Mouse (Mus musculus) forebrain, postnatal 0 days (tissue): ENCODE measurements around the gene Tmem140. TPM values are rescaled to one million over a fixed set of nuclear protein-coding genes. Genes with fewer than 3 reads are reported as not detected.

ENCODE experiments used
- ATAC-seq: fragments of 200-750 bp; cut with Nextera tagmentation; 2 replicates; pipeline ENCODE4 v1.8.0; 2017; ENCODE audit warnings: mild to moderate bottlenecking, moderate library complexity
- DNase-seq: peaks from one replicate; pipeline ENCODE4 v3.0.0-alpha.2; 2015
- H3K27ac ChIP-seq: fragments of 300-500 bp; sonication (generic); 2 replicates; pipeline ENCODE4 v1.5.1; 2014; ENCODE audit warnings: low read depth, mild to moderate bottlenecking, antibody characterized with exemption, low read length, moderate library complexity, mixed read lengths
- H3K27me3 ChIP-seq: fragments of 300-500 bp; sonication (generic); 2 replicates; pipeline ENCODE4 v1.6.1; 2014; ENCODE audit warnings: mild to moderate bottlenecking, low read length, mixed read lengths; ENCODE audit not compliant: insufficient read depth
- H3K36me3 ChIP-seq: fragments of 300-500 bp; sonication (generic); 2 replicates; pipeline ENCODE4 v1.6.1; 2014; ENCODE audit warnings: mild to moderate bottlenecking, moderate library complexity; ENCODE audit not compliant: insufficient read depth
- H3K4me1 ChIP-seq: fragments of 300-500 bp; sonication (generic); 2 replicates; pipeline ENCODE4 v1.6.1; 2014; ENCODE audit warnings: antibody characterized with exemption; ENCODE audit not compliant: insufficient read depth
- H3K4me2 ChIP-seq: fragments of 300-500 bp; sonication (generic); 2 replicates; pipeline ENCODE4 v1.6.1; 2014; ENCODE audit warnings: low read depth, mild to moderate bottlenecking, moderate library complexity
- H3K4me3 ChIP-seq: fragments of 300-500 bp; sonication (generic); 2 replicates; pipeline ENCODE4 v1.5.1; 2014; ENCODE audit warnings: low read depth, low read length, mixed read lengths
- H3K9ac ChIP-seq: fragments of 300-500 bp; sonication (generic); 2 replicates; pipeline ENCODE4 v1.6.1; 2014; ENCODE audit warnings: mild to moderate bottlenecking
- H3K9me3 ChIP-seq: fragments of 300-500 bp; sonication (generic); 2 replicates; pipeline ENCODE4 v1.6.1; 2016; ENCODE audit warnings: low read length
- CTCF ChIP-seq: sonication (generic); IDR thresholded peaks from 2 replicates; pipeline ENCODE4 v1.5.1; 2016; ENCODE audit warnings: antibody characterized with exemption, control low read depth, low read depth
- WGBS: fragments of 180-500 bp; shearing (Covaris S2); extraction: QIAGEN DNeasy Blood & Tissue Kit; methylation state at CpG from one replicate; pipeline ENCODE4 v1.1.7; 2014; 5-methylcytosine and 5-hydroxymethylcytosine counted together
- polyA plus RNA-seq: library from polyadenylated mRNA; unstranded; fragments of >200 nt; fragmentation: Nextera tagmentation; extraction: Ambion mirVana; gene quantifications from 2 replicates; pipeline ENCODE4 v1.2.1, GENCODE M21; 2015
- total RNA-seq: library from RNA; depleted of rRNA; stranded (reverse); fragments of >200 nt; gene quantifications from 2 replicates; pipeline ENCODE4 v1.2.3, GENCODE M21; 2014; rRNA removed

Tmem140 gene
- total and polyA plus RNA-seq, 2 experiments from 2014 or later: 0.48 to 7.3 TPM

DNA sequence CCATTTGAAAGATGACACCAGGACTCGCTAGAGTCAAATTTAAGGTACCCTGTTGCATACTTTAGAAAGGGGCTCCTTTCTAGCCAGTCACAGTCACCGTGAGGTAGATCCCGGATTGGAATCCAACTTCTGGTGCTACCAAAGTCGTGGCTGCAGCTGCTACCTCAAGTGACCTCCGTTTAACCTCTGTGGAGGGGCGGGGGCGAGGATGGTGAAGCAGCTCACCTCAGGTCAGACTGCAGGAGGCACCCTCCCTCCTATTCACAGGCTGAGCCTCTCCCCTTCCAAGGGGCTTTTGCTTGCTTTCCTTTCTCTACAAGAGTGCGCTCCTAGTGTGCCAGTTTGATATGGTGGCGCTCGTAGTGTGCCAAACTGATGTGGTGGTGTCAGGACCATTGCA is 57.0 kb downstream of the Tmem140 start, which contains the start of gene Stra8:
Gene Stra8 (plus strand): TSS at position 208 of the 400 bp plus-strand sequence.
- Histone ChIP-seq H3K9me3 (no peaks in the 10 kb centered on the region), H3K4me3 (no peak within 1 kb of the TSS), H3K9ac (no peak within 1 kb of the TSS), H3K27ac (no peak within 1 kb of the TSS), H3K36me3 (no peaks in the 10 kb centered on the region), H3K4me2 (no peak within 1 kb of the TSS), H3K27me3 (no peaks in the 10 kb centered on the region), H3K4me1 (no peaks in the 10 kb centered on the region)
- no peak for TF ChIP-seq CTCF
- no peak for DNase-seq
- WGBS: 54% methylated on average over 10 of the region's 10 CpGs
- ATAC-seq: no peak

DNA sequence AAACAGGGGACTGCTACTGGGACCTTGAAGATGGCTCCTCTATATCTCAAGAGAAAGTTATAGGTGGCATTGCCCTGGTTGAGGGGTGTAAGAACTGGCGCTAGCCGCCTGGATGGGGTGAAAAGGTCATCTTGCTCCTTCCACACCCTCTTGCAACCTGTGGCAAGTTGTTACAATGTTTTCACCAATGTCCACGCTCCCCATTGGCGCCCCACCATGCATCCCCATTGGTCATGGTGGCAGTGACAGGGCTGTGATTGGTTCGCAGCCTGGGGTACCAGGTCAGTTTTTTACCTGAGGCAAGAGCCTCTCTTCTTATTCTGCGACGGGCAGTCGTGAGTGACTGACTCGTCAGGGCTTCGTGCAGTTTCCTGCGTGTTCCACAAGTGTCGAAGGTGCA is 57.7 kb downstream of the Tmem140 start:
- Histone ChIP-seq H3K9me3 (no peaks in the 10 kb centered on the region), H3K4me1 (no peaks in the 10 kb centered on the region), H3K27me3 (no peaks in the 10 kb centered on the region), H3K36me3 (no peaks in the 10 kb centered on the region), H3K4me2 (no peak overlapping the region), H3K27ac (no peak overlapping the region), H3K4me3 (no peak overlapping the region), H3K9ac (no peak overlapping the region)
- no peak for ATAC-seq
- 95% methylated on average over 12 of the region's 12 CpGs for WGBS
- no peak for TF ChIP-seq CTCF
- no peak for DNase-seq

DNA sequence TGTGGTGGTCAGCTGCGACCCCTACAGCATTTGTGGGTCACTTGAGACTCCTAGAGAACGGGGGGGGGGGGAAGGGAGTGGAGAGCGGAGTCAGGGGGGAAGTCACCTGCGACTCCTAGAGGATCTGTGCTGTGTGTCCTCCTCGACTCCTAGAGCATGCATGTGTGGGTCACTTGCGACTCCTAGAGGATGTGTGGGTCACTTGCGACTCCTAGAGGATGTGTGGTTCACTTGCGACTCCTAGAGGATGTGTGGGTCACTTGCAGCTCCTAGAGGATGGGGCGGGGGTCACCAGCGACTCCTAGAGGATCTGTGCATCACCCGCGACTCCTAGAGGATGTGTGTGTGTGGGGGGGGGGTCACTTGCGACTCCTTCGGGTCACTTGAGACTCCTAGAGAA is 59.0 kb downstream of the Tmem140 start:
- Histone ChIP-seq H3K4me1 (no peaks in the 10 kb centered on the region), H3K4me3 (no peak overlapping the region), H3K9ac (no peak overlapping the region), H3K27ac (no peak overlapping the region), H3K36me3 (no peaks in the 10 kb centered on the region), H3K9me3 (no peaks in the 10 kb centered on the region), H3K4me2 (no peak overlapping the region), H3K27me3 (no peaks in the 10 kb centered on the region)
- WGBS: 58% methylated on average over 14 of the region's 14 CpGs
- ATAC-seq (peak; percentile 18; the same call in 1 of the 2 replicates), DNase-seq (no peak)
- peak; percentile 76 for TF ChIP-seq CTCF

Other genes starting within 250 kb of the Tmem140 start
- gene Agbl3, start 82.7 kb upstream of the Tmem140 start, total RNA-seq: 28.1 and 31.1 TPM in 2 replicates
- gene Agbl3, start 82.7 kb upstream of the Tmem140 start, polyA plus RNA-seq: 16.9 and 20.0 TPM in 2 replicates
- gene Cyren, start 14.9 kb downstream of the Tmem140 start, total RNA-seq: 5.7 and 6.3 TPM in 2 replicates
- gene Cyren, start 14.9 kb downstream of the Tmem140 start, polyA plus RNA-seq: 4.5 and 5.0 TPM in 2 replicates
- gene Wdr91, start 47.7 kb downstream of the Tmem140 start, total RNA-seq: 28.4 and 37.3 TPM in 2 replicates
- 11.8 and 14.6 TPM in 2 replicates for gene Wdr91, start 47.7 kb downstream of the Tmem140 start, polyA plus RNA-seq
- not detected in 2 replicates for gene Stra8, start 57.0 kb downstream of the Tmem140 start, total RNA-seq
- gene Stra8, start 57.0 kb downstream of the Tmem140 start, polyA plus RNA-seq: not detected in 2 replicates
- 1.1 and 1.9 TPM in 2 replicates for gene Slc23a4, start 125.3 kb downstream of the Tmem140 start, total RNA-seq
- gene Slc23a4, start 125.3 kb downstream of the Tmem140 start, polyA plus RNA-seq: 0.48 and 0.52 TPM in 2 replicates